Mouse (Mus musculus) adipocyte (in vitro differentiated cells): Measurements from ENCODE around the gene Tsen54.
"Not testable (repeated sequence)": the region's sequence is repeated elsewhere in the genome, so short reads cannot be mapped to it uniquely, and the experiment has no call there.

Source experiments
- DNase-seq: peaks from one replicate; pipeline ENCODE4 v3.0.0-alpha.2; 2016; ENCODE audit warnings: low spot score

Tsen54 gene

GRCm38 (mm10) chr11:115829036-115829435, 14.5 kb downstream of the Tsen54 start:
- DNase-seq: no peak

- DNase-seq: no peak
Measured at GRCm38 (mm10) chr11:115830550-115831325, 16.2 kb downstream of the Tsen54 start.

DNA sequence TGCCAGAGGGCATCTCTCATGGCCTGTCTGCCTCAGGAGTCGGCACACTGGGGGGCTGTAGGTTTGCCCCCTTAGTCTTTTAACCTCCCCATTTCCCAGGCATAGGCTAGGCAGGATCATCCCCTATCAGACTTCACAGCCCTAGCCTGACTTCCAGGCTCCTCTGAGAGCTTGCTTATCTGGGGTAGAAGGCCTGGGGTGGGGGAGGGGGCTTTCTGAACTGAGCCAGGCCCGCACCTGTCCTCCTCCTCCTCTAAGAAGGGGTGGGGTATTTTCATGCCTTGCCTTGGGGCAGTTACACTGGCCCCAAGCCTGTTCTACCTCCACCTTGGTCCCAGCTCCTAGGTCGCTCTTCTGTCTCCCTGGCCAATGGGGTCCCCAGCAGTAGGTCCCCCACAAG, 17.0 kb downstream of the Tsen54 start:
- DNase-seq: no peak

- DNase-seq: no peak
Measured at GRCm38 (mm10) chr11:115832064-115832463, 17.5 kb downstream of the Tsen54 start.

- DNase-seq: no peak
Measured at GRCm38 (mm10) chr11:115832523-115832922, 18.0 kb downstream of the Tsen54 start.

DNA sequence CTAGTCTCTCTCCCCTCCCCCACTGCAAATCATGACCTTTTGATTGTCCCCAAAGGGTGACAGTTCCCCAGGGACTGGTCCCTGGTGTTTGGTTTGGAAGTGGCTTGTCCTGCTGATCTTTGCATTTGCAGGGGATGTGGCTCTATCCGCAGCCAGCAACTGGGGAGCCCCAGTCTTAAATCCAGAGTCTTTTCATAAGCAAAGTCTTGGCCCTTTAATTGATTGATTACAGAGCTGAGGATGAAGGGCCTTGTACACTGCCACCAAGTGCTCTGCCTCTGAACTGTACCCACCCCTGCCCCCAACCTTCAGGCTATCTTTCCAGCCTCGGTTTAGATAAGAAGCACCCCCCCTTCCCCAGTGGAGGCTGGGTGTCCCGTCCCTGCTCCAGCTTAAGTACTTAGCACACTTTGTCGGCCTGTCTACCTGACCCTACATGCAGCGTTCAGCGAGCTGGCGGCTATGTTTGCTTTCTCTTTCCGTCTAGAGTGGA, 18.5 kb downstream of the Tsen54 start:
- no peak for DNase-seq

DNA sequence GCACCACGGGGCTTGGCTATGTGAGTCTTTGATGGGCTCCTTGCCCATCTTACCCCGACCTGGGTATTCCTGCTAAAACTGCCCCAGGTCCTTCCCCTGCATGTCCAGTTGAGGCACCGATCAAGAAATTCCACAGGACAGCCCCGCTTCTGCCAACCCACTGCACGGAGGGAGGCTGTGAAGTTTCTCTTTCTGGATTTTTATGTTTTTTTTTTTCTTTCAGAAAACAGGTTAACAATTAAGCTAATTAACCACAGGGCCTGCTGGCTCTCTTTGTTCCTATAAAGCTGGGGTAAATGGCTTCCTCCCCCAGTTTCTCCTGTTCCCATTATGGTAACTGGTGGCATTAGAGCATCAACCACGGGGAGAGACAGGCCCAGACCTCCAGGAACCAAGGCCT, 19.5 kb downstream of the Tsen54 start:
- DNase-seq: no peak

DNA sequence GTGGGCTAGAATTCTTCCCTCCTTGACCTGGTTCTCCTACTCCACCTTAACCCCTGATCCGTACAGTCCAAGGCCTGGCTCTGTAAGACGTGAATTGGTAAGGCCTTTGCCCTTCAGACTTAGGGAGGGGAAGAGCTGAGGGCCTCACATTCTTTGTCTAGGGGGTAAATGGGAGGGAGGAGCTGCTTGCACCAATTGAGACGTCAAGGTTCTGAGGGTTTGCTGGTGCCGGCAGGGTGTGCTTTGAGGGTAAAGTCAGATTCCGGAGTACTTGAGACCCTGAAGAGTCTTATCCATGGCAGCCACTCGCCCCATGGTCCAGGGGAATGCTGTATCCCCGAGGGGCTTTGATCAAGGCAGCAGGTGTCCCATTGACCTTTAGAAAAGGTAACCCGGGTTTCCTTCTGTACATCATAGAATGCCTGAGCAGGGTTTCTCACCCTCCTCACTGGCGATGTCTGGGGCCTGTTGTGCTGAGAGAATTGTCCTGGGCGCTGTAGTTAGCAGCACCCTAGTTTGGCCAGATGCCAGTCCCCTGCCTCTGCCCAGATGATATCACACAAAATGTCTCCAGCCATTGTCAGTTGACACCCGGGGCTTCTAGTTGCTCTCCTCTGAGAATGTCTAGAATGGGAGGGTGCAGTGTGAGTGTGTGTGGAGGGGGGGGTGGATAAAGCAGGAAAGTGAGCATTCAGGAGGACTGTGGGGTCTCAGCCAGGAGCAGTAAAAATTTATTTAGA, 22.3 kb downstream of the Tsen54 start:
- no peak for DNase-seq

DNA sequence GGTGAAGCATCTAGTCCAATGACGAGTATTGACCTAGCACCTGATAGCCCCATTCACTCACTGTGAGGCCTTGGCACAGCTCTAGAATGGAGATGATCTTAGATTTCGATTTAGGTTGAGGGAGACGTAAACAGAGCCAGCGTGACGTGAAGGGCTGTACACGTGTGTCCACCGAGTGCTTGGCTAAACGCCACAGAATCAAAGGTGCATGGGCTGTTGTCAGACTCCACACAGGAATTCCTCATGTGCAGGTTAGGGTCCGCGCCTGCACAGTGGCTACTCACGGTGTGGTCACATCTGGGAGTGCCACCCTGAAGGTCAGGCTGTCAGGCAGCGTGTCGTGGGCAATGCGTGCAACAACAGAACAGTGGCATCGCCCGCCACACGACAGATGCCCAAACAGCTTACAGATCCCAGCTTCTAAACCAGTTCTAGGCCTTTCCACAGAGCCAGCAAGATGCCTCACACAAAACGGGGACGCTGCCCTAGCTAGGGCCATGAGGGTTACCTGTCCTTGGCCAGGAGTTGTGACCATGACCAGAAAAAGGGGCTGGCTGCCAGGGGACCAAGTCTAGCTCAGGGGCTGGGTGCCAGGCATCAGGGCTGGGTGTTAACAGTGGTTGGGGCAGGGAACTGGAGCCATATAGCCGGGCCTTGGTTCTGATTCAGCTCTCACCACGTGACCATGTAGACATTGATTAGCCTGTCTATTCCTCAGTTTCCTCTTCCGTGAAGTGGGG, 23.3 kb downstream of the Tsen54 start:
- DNase-seq: no peak

DNA sequence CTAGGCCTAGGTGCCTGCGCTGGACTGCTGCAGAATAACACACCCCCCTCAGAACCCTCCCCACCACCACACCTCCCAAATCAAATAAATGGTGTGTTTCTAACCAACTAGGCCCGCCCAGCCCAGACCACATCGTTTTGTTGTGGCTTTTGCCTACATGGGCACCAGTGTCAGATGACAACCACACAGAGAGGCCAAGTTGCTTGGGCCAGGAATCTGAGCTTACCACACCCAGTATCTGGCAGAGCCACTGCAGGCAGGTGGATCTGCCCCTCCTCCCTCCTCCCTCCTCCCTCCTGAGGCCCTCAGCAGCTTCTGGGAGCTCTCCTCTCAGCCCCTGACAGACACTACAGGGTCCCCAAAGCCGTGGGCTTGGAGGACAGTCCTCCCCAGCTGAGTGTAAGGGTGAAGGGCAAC, 24.4 kb downstream of the Tsen54 start:
- no peak for DNase-seq

- DNase-seq: no peak
Measured at GRCm38 (mm10) chr11:115839732-115840131, 25.2 kb downstream of the Tsen54 start.

GRCm38 (mm10) chr11:115841044-115841443, 26.5 kb downstream of the Tsen54 start:
- DNase-seq: no peak

DNA sequence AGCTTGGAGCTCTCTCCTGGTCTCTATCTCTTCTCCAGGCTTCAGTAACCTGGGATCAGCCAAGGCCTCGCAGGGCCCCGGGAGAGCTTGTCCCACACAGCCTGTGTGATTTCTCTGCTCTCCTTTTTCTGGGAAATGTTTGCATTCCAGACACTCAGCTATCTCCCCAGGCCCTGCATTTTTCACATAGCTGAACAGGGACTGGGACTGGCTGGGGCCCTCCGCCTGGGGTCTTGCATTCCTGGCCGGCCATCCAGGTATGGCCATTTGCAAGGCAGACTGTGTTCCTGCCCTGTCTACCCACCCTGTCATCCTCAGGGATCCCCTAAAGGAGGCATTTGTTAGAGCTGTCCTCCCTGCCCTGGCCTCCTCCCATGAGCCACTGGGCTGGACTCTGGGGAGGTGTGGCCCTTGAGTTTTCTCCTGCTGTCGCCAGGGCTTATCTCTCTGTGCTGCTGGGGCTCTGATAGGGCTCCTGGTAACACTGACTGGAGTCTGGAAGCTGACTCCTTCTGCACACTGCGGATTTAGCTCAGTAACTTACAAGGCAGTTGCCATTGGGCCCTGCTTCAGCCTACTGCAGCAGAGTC, 27.5 kb downstream of the Tsen54 start:
- peak; percentile 28 for DNase-seq

DNA sequence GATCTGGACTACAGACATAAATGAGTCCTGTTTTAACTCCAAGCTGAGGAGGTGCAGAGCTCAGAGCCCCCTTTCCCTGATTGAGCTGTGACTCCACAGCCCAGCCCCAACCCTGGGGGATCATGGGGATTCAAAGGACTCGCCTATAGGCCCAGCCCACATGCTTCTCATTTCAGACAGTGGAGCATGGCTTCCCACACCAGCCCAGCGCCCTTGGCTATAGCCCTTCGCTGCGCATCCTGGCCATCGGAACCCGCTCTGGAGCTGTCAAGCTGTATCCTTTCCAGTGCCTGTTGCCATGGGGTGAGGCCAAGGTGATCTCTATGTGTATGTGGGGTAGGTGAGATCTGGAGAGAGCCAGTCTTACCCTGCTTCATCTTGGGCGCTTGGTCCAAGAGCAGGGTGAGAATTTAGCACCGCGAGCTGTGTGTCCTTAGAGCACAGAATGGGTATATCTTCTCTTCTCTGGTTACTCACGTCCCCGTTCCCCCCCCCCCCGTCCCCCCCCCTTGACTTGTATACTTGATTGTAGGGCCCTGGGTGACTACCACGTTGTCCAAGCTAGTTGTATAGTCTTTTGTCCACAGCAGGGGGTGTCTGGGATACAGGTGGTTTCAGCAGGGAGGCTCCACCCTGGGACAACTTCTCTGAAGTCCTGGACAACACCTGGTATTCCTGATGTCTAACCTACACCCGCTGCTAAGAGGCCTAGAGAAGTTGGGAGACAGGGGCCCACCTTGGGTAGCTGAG, 28.8 kb downstream of the Tsen54 start:
- DNase-seq: no peak

DNA sequence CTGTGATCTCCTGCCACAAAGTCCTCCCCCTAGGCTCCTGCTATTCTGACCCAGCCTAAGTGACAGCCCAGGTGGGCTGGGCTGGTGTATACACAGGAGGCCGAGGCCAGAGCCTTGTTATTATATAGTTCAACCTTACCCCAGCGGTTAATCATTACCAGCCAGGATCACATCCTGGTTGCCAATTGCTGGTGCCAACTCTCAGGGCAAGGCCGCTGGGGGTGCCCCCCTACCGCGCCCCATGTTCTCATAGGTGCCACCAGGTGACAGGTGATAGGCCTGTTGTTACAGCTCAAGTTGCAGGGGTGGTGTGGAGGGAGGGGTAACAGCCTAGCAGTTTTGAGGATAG, 29.3 kb downstream of the Tsen54 start:
- DNase-seq: no peak

GRCm38 (mm10) chr11:115844240-115844639, 29.7 kb downstream of the Tsen54 start:
- no peak for DNase-seq

DNA sequence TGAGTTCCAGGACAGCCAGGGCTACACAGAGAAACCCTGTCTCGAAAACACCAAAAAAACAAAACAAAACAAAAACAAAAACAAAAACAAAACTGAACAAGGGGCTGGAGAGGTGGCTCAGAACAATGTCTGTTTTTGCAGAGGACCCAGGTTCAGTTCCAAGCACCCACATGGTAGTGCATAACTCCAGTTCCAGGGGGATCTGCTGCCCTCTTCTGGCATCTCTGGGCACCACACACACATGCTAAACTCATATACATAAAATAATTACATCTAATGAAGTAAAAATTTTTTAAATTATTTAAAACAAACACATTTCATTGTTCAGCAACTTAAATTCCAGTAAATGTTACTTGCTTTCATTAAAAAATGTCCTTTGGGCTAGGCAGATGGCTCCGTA, 31.3 kb downstream of the Tsen54 start:
- no peak for DNase-seq

GRCm38 (mm10) chr11:115854674-115855073, 40.1 kb downstream of the Tsen54 start:
- no peak for DNase-seq

DNA sequence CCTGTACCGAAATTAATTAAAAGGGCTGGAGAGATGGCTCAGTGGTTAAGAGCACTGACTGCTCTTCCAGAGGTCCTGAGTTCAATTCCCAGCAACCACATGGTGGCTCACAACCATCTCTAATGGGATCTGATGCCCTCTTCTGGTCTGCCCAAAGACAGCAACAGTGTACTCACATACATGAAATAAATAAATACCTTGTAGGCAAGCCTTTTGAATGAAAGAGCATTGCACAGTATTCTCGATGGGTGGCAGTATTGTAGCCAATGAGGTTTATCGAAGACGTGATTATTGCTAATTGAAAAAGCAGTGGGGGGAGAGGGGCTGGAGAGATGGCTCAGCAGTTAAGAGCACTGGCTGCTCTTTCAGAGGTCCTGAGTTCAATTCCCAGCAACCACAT, 42.6 kb downstream of the Tsen54 start:
- DNase-seq: not testable (repeated sequence)

DNA sequence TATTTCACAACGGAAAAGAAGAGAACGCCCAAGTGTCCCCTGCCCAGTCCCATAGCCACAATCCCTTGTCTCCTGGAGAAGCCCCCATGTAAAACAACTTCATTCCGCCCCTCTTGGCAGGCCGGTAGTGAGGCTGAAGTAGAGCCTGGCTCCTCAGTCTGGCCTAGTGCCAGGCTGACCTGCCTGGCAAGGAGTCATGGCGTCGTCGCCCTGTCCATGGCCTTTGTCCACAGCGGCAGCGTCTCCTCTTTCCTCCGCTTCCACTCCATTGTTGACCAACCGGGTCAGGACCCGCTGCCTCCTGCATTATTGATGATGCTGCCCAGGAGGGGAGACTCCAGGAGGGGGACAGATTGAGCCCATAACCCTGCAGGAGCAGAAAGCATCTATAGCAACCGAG, 43.4 kb downstream of the Tsen54 start:
- DNase-seq: no peak

- DNase-seq: no peak
Measured at GRCm38 (mm10) chr11:115858354-115858753, 43.8 kb downstream of the Tsen54 start, which contains the start of gene Myo15b. TSS of gene Myo15b (plus strand) at chr11:115858406.
